Mouse (Mus musculus) neural tube, embryonic 15.5 days (tissue): ENCODE data around the gene Slc25a51. TPM values are rescaled to one million over a fixed set of nuclear protein-coding genes. Genes with fewer than 3 reads are reported as not detected.

ENCODE experiments used
- ATAC-seq: fragments of 200-750 bp; cut with Nextera tagmentation; 2 replicates; pipeline ENCODE4 v1.8.0; 2017; ENCODE audit warnings: mild to moderate bottlenecking, moderate TSS enrichment, moderate library complexity; ENCODE audit not compliant: low FRiP score
- H3K27ac ChIP-seq: fragments of 300-500 bp; sonication (generic); replicated peaks from 2 replicates; pipeline ENCODE4 v1.5.1; 2015; ENCODE audit warnings: mild to moderate bottlenecking, inconsistent platforms
- H3K27me3 ChIP-seq: fragments of 300-500 bp; sonication (generic); replicated peaks from 2 replicates; pipeline ENCODE4 v1.6.1; 2015; ENCODE audit warnings: inconsistent platforms
- H3K36me3 ChIP-seq: fragments of 300-500 bp; sonication (generic); 2 replicates; pipeline ENCODE4 v1.6.1; 2015; ENCODE audit warnings: inconsistent platforms
- H3K4me1 ChIP-seq: fragments of 300-500 bp; sonication (generic); 2 replicates; pipeline ENCODE4 v1.6.1; 2015; ENCODE audit warnings: inconsistent platforms
- H3K4me2 ChIP-seq: fragments of 300-500 bp; sonication (generic); 2 replicates; pipeline ENCODE4 v1.6.1; 2015; ENCODE audit warnings: inconsistent platforms, mild to moderate bottlenecking, moderate library complexity
- H3K4me3 ChIP-seq: fragments of 300-500 bp; sonication (generic); replicated peaks from 2 replicates; pipeline ENCODE4 v1.5.1; 2015; ENCODE audit warnings: mild to moderate bottlenecking, inconsistent platforms
- H3K9ac ChIP-seq: fragments of 300-500 bp; sonication (generic); replicated peaks from 2 replicates; pipeline ENCODE4 v1.6.1; 2015; ENCODE audit warnings: mild to moderate bottlenecking, inconsistent platforms
- H3K9me3 ChIP-seq: fragments of 300-500 bp; sonication (generic); replicated peaks from 2 replicates; pipeline ENCODE4 v1.6.1; 2016; ENCODE audit warnings: inconsistent platforms
- WGBS: fragments of 180-500 bp; shearing (Covaris S2); methylation state at CpG from one replicate; pipeline ENCODE4 v1.1.7; 2015; ENCODE audit warnings: mixed read lengths; 5-methylcytosine and 5-hydroxymethylcytosine counted together
- polyA plus RNA-seq: library from polyadenylated mRNA; unstranded; fragments of >200 nt; fragmentation: Nextera tagmentation; extraction: Ambion mirVana; gene quantifications from 2 replicates; pipeline ENCODE4 v1.2.1, GENCODE M21; 2015

Slc25a51 gene
- polyA plus RNA-seq, 1 experiment from 2014 or later: 68.1 TPM

DNA sequence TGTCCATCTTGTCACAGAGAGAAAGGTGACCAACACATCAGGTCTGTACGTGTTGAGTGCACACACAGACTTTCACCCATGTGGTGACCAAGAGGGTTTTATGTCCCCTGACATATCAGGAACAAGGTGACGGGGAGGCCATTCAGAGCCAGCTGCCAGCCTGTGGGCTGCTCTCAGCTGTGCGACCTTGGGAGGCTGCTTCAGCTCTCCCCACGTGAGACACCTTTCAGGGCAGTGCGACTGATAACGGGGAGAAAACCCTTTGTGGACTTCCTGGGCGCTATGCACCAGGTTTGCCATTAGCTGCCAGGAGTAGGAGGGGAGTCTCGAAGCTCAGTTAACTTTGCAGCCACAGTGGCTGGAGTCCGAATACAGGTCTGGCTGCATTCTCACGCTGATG, 14.1 kb upstream of the Slc25a51 start:
- H3K36me3 ChIP-seq: no peaks in the 10 kb centered on the region
- 86% methylated on average over 10 of the region's 10 CpGs for WGBS
- H3K27me3 ChIP-seq: no peaks in the 10 kb centered on the region

DNA sequence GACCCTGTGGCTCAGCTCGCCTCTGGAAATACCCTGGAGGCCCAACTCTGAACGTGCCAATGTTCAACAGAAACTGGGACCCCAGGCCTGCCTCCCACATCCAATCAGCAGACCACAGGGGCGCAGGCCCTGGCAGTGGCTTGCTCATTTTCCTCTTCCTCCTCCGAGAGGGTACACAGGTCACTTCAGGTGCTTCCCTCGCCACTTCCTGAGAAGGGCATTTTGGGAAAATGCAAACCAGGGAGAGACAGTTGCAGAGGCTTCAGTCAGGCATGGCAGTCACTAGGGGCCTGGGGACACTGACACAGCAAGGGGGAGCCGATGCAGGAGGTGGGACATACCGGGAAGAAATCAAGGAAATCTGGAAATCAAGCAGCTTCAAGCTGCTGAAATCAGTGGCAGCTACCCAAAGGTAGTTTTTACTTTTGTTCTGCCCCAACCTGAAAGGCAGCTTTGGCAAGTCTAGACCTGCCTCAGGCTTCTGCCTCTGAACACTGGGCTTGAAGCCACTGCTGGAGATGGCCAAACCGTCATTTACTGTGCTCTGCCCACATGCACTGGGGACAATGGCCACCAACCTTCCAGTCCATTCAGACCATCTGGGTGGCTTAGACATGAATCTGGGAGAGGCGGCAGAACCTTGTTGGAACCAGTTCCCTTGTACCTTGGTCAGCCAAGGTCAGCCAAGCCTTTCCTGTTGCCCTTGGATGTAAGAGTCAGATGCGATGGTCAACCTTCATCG, 13.1 kb upstream of the Slc25a51 start:
- ATAC-seq: no peak
- Histone ChIP-seq H3K4me3 (no peak overlapping the region), H3K9me3 (no peaks in the 10 kb centered on the region), H3K4me2 (no peak overlapping the region), H3K4me1 (peaks cover 30% of the 10 kb centered on the region), H3K27me3 (no peaks in the 10 kb centered on the region), H3K27ac (no peak overlapping the region), H3K9ac (no peak overlapping the region), H3K36me3 (no peaks in the 10 kb centered on the region)
- 78% methylated on average over 11 of the region's 11 CpGs for WGBS

More for the DNA sequence above, 14.1 kb upstream of the Slc25a51 start:
- H3K9ac ChIP-seq: no peak overlapping the region
- H3K4me1 ChIP-seq: peaks cover 34% of the 10 kb centered on the region
- H3K27ac ChIP-seq: no peak overlapping the region
- no peak for ATAC-seq
- no peak overlapping the region for H3K4me2 ChIP-seq
- H3K4me3 ChIP-seq: no peak overlapping the region
- H3K9me3 ChIP-seq: no peaks in the 10 kb centered on the region

DNA sequence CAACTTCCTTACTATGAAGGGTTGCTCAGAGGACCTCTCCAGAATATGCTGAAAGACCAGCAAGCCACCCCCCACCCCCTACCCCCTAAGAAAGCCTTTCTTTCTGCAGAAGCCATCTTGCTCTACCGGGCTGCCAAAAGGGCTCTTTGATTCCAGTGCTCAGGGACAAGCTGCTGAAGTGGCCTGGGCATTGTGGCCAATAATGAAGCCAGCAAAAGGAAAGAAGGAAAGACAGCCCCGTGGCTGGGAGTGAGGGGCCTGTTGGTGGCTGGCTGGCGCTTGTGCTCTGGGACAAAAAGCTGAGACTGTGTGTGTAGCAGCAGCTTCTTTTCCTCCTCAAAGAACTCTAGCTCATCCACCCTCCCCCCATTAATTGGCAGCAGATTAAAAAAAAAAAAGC, 12.2 kb upstream of the Slc25a51 start:
- H3K36me3 ChIP-seq: no peaks in the 10 kb centered on the region
- WGBS: 54% methylated on average over 3 of the region's 3 CpGs
- H3K27ac ChIP-seq: no peak overlapping the region
- no peaks in the 10 kb centered on the region for H3K9me3 ChIP-seq
- peaks cover 30% of the 10 kb centered on the region for H3K4me1 ChIP-seq
- no peaks in the 10 kb centered on the region for H3K27me3 ChIP-seq
- no peak overlapping the region for H3K9ac ChIP-seq
- ATAC-seq: no peak
- no peak overlapping the region for H3K4me3 ChIP-seq
- no peak overlapping the region for H3K4me2 ChIP-seq

DNA sequence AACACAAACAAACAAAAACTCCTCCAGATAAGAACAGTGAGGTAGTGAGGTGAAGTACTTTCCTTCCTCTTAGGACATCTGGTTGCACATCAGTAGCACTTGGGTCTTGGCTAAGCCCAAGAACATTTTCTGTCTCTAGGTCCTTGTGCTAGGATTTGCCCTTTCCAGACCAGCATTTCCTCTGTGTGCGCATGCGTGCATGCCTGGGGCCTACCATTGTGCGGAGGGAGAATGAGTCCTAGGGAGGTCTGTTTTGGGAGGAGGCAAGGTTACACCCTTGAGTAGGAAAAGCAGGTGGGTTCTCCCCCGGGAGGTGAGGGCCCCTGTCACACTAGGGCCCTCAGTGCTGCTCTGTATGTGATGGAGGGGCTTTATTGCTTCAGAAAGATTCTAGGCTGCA, 10.5 kb upstream of the Slc25a51 start:
- Histone ChIP-seq H3K4me3 (no peak overlapping the region), H3K27ac (no peak overlapping the region), H3K4me2 (no peak overlapping the region), H3K9me3 (no peaks in the 10 kb centered on the region), H3K4me1 (peaks cover 30% of the 10 kb centered on the region), H3K9ac (no peak overlapping the region), H3K27me3 (no peaks in the 10 kb centered on the region), H3K36me3 (no peaks in the 10 kb centered on the region)
- no peak for ATAC-seq
- WGBS: 92% methylated on average over 4 of the region's 4 CpGs

DNA sequence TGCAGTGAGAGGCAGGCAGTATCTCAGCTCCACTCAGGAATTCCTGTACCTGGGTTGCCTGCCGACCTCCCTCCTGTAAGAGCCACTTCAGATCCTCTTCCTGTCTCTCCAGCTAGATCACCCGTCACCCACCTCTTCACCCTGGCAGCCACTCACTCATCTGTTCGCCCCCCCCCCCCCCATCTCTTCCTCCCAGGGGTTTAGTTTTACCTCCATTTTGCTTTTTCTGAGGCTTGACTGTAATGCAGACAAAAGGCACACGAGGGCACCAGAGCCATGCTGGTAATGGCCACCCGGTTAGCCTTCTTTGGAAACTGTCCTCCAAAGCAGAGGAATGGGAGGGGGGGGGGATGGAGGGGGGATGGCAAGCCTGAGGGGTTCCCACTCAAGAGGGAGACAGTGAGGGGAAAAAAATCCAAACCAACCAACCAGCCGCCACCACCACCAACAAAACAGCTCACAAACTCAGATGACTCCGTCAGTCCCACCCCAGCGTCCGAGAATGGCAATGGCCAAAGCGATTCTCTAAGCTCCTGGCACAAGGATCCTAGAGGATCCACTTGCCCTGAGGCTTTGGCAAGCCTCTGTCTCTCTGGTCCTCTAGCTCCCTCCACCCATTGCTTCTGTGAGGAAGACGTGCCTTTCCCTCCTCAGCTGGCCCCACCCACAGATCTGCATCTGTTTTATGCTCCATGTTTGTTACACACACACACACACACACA, 9.8 kb upstream of the Slc25a51 start:
- H3K9me3 ChIP-seq: no peaks in the 10 kb centered on the region
- 18% methylated on average over 11 of the region's 11 CpGs for WGBS
- no peak overlapping the region for H3K27ac ChIP-seq
- peaks cover 25% of the 10 kb centered on the region for H3K4me1 ChIP-seq
- ATAC-seq: peak; percentile 74
- H3K27me3 ChIP-seq: no peaks in the 10 kb centered on the region
- H3K4me2 ChIP-seq: peak overlapping the region; percentile 42
- H3K4me3 ChIP-seq: no peak overlapping the region
- H3K36me3 ChIP-seq: no peaks in the 10 kb centered on the region
- H3K9ac ChIP-seq: no peak overlapping the region

DNA sequence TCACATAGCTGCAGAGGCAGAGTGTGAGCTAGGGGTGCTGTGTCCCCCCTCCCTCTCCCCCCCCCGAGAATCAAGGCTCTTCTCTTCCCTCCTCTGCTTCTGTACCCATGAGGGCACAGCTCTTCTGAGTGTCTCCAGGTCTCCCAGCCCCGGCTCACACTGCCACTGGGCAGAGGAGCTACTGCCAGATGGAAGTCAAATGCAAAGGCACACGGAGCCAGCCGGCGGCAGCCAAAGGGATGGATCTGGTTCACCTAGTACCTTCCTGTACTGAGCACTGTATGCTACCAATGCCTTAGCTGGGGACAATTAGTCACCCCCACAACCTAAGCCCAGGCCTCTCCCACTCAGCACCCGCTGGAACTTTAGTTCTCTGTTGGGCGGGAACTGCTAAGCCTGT, 7.7 kb upstream of the Slc25a51 start:
- WGBS: 75% methylated on average over 7 of the region's 7 CpGs
- no peak for ATAC-seq
- peaks cover 20% of the 10 kb centered on the region for H3K4me1 ChIP-seq

DNA sequence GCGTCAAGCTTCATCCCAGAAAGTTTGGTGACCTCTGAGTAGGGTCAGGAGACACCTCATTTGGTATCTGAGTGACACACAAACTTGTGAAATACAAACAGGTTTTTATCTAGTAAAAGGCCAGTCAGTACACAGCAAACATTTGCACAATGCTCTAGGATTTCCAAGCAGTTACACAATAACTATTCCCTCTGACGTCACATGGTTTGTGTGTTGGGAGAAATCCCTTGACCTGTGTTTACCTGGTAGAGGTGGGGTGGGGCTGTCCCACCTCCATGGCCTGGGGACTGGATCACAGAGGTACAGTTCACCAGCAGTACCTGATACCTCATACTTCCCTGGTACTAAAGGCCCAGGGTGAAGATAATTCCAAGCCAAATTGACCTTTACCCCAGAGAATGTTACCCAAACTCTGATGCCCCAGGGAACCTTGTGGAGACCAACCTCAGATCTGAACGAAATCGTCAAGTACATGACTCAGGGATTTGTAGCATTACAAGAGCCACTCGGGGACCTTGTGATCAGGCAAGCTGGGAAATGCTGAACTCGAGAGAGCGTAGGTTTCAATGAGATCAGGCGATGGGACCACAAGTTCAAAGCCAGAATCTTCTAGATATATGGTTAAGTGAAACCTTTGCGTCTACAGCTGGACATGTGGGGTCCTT, 5.2 kb upstream of the Slc25a51 start:
- H3K4me2 ChIP-seq: no peak overlapping the region
- H3K9me3 ChIP-seq: no peaks in the 10 kb centered on the region
- no peak for ATAC-seq
- no peak overlapping the region for H3K27ac ChIP-seq
- no peaks in the 10 kb centered on the region for H3K27me3 ChIP-seq
- 90% methylated on average over 9 of the region's 9 CpGs for WGBS
- peaks cover 9% of the 10 kb centered on the region for H3K4me1 ChIP-seq
- H3K36me3 ChIP-seq: no peaks in the 10 kb centered on the region
- no peak overlapping the region for H3K9ac ChIP-seq
- H3K4me3 ChIP-seq: no peak overlapping the region

More for the DNA sequence above, 7.7 kb upstream of the Slc25a51 start:
- Histone ChIP-seq H3K4me2 (no peak overlapping the region), H3K4me3 (no peak overlapping the region), H3K27ac (no peak overlapping the region), H3K9me3 (no peaks in the 10 kb centered on the region), H3K27me3 (no peaks in the 10 kb centered on the region), H3K36me3 (no peaks in the 10 kb centered on the region), H3K9ac (no peak overlapping the region)

DNA sequence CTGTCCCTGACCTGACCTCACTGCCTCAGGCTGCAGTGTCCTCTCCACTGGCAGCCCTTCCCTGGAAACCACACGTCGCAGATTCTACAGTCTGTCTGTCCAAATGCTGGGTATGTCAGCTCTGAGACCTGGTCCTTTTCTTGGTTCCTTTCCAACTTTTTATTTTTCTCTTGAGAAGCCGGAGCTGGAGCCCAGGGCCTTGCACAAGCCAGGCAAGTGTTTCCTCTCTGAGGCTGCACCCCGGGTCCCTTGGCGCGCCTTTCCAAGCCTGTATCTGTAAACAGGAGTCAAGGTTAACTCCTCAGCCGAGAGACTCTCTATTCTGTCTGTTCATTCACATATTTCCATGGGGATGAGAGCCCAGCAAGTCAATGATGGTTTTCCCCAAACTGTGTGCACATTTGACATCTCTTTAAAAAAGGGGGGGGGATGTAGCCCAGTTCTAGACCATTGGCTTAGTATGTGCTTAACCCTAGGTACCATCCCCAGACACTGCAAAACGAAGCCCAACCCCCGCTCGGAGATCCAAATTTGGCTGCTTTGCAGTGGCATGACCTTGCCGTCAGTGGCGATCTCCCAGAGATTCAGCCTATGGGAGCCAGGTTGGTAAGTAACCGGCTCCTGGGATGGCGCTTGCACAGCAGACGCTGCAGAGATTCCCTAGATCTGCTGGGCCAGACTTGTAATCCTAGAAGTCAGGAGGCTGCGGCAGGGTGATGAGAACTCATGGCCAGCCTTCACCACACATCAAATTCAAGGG, 4.0 kb upstream of the Slc25a51 start:
- H3K9me3 ChIP-seq: no peaks in the 10 kb centered on the region
- H3K4me1 ChIP-seq: peaks cover 5% of the 10 kb centered on the region
- no peak overlapping the region for H3K4me3 ChIP-seq
- H3K27me3 ChIP-seq: no peaks in the 10 kb centered on the region
- no peak overlapping the region for H3K9ac ChIP-seq
- H3K4me2 ChIP-seq: no peak overlapping the region
- WGBS: 73% methylated on average over 16 of the region's 16 CpGs
- H3K36me3 ChIP-seq: no peaks in the 10 kb centered on the region
- no peak for ATAC-seq
- H3K27ac ChIP-seq: no peak overlapping the region

DNA sequence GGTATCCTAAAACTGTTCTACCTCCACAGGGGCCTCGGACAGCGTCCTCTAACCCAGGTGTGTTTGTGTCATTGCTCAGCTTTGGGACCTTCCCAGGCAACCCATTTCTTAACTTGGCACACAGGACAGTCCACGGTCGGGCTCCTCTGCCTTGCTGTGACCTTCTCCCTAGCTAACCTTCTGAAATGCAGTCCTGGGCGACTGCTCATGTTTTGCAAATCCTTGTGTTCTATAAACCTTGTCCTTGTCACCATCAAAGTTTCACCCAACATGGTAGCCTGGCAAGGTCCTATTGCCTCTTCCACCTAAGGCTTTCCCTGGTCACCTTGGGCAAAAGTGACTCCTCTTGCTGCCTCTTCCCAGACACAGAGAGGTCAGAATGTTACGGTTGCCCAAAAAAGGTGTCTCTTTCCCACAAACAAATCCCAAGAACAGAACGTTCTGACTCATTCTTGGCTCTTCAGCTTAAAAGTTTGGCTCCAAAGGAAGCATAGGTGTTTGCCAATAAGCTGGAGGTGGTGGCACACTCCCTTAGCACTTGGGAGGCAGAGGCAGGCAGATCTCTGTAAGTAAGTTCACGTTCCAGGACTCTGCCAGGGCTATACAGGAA, 2.7 kb upstream of the Slc25a51 start:
- H3K36me3 ChIP-seq: no peaks in the 10 kb centered on the region
- H3K4me2 ChIP-seq: no peak overlapping the region
- peaks cover 19% of the 10 kb centered on the region for H3K4me1 ChIP-seq
- no peak overlapping the region for H3K9ac ChIP-seq
- no peaks in the 10 kb centered on the region for H3K27me3 ChIP-seq
- no peaks in the 10 kb centered on the region for H3K9me3 ChIP-seq
- WGBS: 92% methylated on average over 8 of the region's 8 CpGs
- ATAC-seq: no peak
- no peak overlapping the region for H3K4me3 ChIP-seq
- H3K27ac ChIP-seq: no peak overlapping the region

DNA sequence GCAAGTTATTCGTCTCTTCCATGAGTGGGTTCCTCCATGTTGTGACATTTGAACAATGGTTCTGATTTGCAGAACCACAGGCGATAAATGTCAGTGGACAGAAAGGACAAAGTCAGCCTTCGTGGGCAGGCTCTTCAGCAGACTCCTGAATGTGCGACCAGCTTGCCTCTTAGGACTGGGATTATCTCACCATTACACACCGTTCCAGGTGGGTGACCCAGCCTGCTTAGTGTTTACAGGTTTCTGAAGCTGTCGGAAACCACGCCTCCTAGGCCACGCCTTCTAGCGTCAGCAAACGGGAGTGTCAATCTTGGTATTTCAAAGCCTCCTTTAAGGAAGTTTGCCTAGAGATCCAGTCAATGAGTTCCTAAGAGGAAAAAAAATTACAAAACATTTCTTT, 704 bp upstream of the Slc25a51 start:
- Histone ChIP-seq H3K27ac (peak overlapping the region; percentile 96), H3K27me3 (no peaks in the 10 kb centered on the region), H3K4me2 (peak overlapping the region; percentile 90), H3K4me3 (peak overlapping the region; percentile 97), H3K36me3 (no peaks in the 10 kb centered on the region; the same call in 1 of the 2 replicates), H3K9me3 (no peaks in the 10 kb centered on the region), H3K4me1 (peaks cover 30% of the 10 kb centered on the region), H3K9ac (peak overlapping the region; percentile 99)
- peak; percentile 67 for ATAC-seq
- under 1% methylated on average over 10 of the region's 10 CpGs for WGBS

DNA sequence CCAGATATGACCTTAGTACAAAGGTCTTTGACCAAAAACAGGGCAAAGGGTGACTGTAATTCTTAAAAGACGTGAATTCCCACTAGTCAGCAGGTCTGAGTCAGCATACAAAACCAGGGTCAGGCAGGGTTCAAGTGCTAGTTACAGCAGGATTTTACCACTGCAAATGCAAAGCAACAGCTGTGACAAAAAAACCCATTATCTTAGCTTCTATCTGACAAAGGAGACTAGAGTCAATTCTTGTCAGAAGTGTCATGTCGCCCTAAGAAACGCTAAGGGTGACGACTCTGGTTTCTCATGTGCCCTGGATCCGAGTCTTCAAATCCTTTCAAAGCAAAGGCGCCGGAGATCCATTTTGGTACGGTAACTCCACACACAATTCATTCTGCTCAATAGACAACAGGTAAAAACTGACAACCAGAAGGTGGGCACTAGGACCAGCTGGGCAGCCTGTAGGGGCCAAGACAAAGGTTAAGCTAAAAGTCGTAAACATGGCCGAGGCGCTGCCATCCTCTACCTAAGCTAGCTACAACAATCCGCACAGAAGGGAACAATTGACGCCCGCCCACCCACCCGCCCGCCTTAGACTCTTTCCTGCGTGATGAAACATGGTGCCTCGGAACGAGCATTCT, 747 bp downstream of the Slc25a51 start:
- peak overlapping the region; percentile 96 for H3K27ac ChIP-seq
- peak; percentile 26 for ATAC-seq
- under 1% methylated on average over 19 of the region's 19 CpGs for WGBS
- H3K36me3 ChIP-seq: peaks cover 12% of the 10 kb centered on the region
- H3K27me3 ChIP-seq: no peaks in the 10 kb centered on the region
- peaks cover 36% of the 10 kb centered on the region for H3K4me1 ChIP-seq
- H3K4me2 ChIP-seq: peak overlapping the region; percentile 90
- H3K4me3 ChIP-seq: peak overlapping the region; percentile 97
- H3K9ac ChIP-seq: peak overlapping the region; percentile 99
- no peaks in the 10 kb centered on the region for H3K9me3 ChIP-seq
